ENCODE assay signal across 12 mouse cellular contexts in genomic region chr1:135474861-135475570, GRCm38 (mm10). TPM values are rescaled to one million over a fixed set of nuclear protein-coding genes. Genes with fewer than 3 reads are reported as not detected.
A peak's percentile ranks its signal among the peaks of the same experiment; 100 is the strongest.
DNase-seq lines count a peak whose midpoint lies in the region; ATAC-seq lines count a peak whose summit lies in the region.
"Had no signal": no experiment of that assay in that cellular context is flagged by ENCODE, and none has a peak within 500 bp of the region (broad histone marks: within the 10 kb centered on the region; RNA-seq: fewer than 3 reads in every experiment).

No protein-coding gene starts in this region.

- H3K9me3 ChIP-seq in heart, embryonic 10.5 days, result no peaks in the 10 kb centered on the region
- H3K9me3 ChIP-seq in midbrain, embryonic 13.5 days, result no peaks in the 10 kb centered on the region
- H3K9me3 ChIP-seq in midbrain, embryonic 14.5 days (ENCODE audit: control insufficient read depth, low read length), result no peaks in the 10 kb centered on the region
- H3K9me3 ChIP-seq in embryonic facial prominence, embryonic 12.5 days, result no peaks in the 10 kb centered on the region
- H3K9me3 ChIP-seq: heart, embryonic 13.5 days; limb, embryonic 15.5 days; neural tube, embryonic 12.5 days had no signal

- intact Hi-C loops in heart, postnatal 14 days (cut with DNase I), result no loop called here

- H3K36me3 ChIP-seq in heart, embryonic 10.5 days, result peaks cover 44% of the 10 kb centered on the region
- H3K36me3 ChIP-seq in midbrain, embryonic 13.5 days, result peaks cover 29% of the 10 kb centered on the region
- H3K36me3 ChIP-seq in midbrain, embryonic 14.5 days (ENCODE audit: control insufficient read depth, insufficient read depth, low read length), result peaks cover 28% of the 10 kb centered on the region
- H3K36me3 ChIP-seq in embryonic facial prominence, embryonic 12.5 days, result peaks cover 24% of the 10 kb centered on the region

- 73% methylated on average over 15 of the region's 15 CpGs for WGBS in heart, embryonic 10.5 days
- 64% methylated on average over 15 of the region's 15 CpGs for WGBS in midbrain, embryonic 13.5 days
- WGBS in midbrain, embryonic 14.5 days, result 74% methylated on average over 15 of the region's 15 CpGs
- WGBS in embryonic facial prominence, embryonic 12.5 days, result 45% methylated on average over 15 of the region's 15 CpGs

- no peaks in the 10 kb centered on the region for H3K27me3 ChIP-seq in heart, embryonic 10.5 days (ENCODE audit: insufficient read depth, poor library complexity, severe bottlenecking)
- no peaks in the 10 kb centered on the region for H3K27me3 ChIP-seq in midbrain, embryonic 13.5 days
- no peaks in the 10 kb centered on the region for H3K27me3 ChIP-seq in midbrain, embryonic 14.5 days (ENCODE audit: control insufficient read depth, insufficient read depth, low read length)
- H3K27me3 ChIP-seq in embryonic facial prominence, embryonic 12.5 days, result no peaks in the 10 kb centered on the region
- H3K27me3 ChIP-seq: heart, embryonic 13.5 days; limb, embryonic 15.5 days; neural tube, embryonic 12.5 days had no signal

- no peak overlapping the region for H3K4me2 ChIP-seq in midbrain, embryonic 13.5 days (replicated peaks)
- H3K4me2 ChIP-seq in midbrain, embryonic 14.5 days (ENCODE audit: low read length), result no peak overlapping the region
- H3K4me2 ChIP-seq in embryonic facial prominence, embryonic 12.5 days (replicated peaks), result no peak overlapping the region
- H3K4me2 ChIP-seq: heart, embryonic 13.5 days; limb, embryonic 15.5 days; neural tube, embryonic 12.5 days had no signal

- H3K4me3 ChIP-seq in heart, embryonic 10.5 days, result no peak overlapping the region
- no peak overlapping the region for H3K4me3 ChIP-seq in midbrain, embryonic 13.5 days (replicated peaks)
- no peak overlapping the region for H3K4me3 ChIP-seq in midbrain, embryonic 14.5 days (replicated peaks; ENCODE audit: low read depth, low read length)
- no peak overlapping the region for H3K4me3 ChIP-seq in embryonic facial prominence, embryonic 12.5 days
- H3K4me3 ChIP-seq: heart, embryonic 13.5 days; limb, embryonic 15.5 days; neural tube, embryonic 12.5 days had no signal

- 0 out of 2 replicates have a peak overlapping the region, but pooled peaks have one; percentile 0 for H3K9ac ChIP-seq in midbrain, embryonic 13.5 days (replicated peaks)
- no peak overlapping the region for H3K9ac ChIP-seq in midbrain, embryonic 14.5 days (replicated peaks; ENCODE audit: low read length)
- H3K9ac ChIP-seq in embryonic facial prominence, embryonic 12.5 days, result 0 out of 2 replicates have a peak overlapping the region, but pooled peaks have one; percentile 10
- H3K9ac ChIP-seq: heart, embryonic 13.5 days; limb, embryonic 15.5 days; neural tube, embryonic 12.5 days had no signal

- no peak for ATAC-seq in midbrain, embryonic 13.5 days
- no peak for ATAC-seq in midbrain, embryonic 14.5 days (ENCODE audit: low FRiP score, low TSS enrichment)
- ATAC-seq in embryonic facial prominence, embryonic 12.5 days (ENCODE audit: insufficient number of reproducible peaks, insufficient read depth, low FRiP score, low TSS enrichment), result no peak

- H3K27ac ChIP-seq in heart, embryonic 10.5 days, result 0 out of 2 replicates have a peak overlapping the region, but pooled peaks have one; percentile 2
- H3K27ac ChIP-seq in midbrain, embryonic 13.5 days, result peak overlapping the region; percentile 26; the same call in 1 of the 2 replicates
- no peak overlapping the region for H3K27ac ChIP-seq in midbrain, embryonic 14.5 days (replicated peaks; ENCODE audit: low read depth, low read length)
- peak overlapping the region; percentile 50; the same call in 1 of the 2 replicates for H3K27ac ChIP-seq in embryonic facial prominence, embryonic 12.5 days
- H3K27ac ChIP-seq: heart, embryonic 13.5 days; limb, embryonic 15.5 days; neural tube, embryonic 12.5 days had no signal

- peaks cover 37% of the 10 kb centered on the region for H3K4me1 ChIP-seq in heart, embryonic 10.5 days
- H3K4me1 ChIP-seq in midbrain, embryonic 13.5 days (replicated peaks), result no peaks in the 10 kb centered on the region
- no peaks in the 10 kb centered on the region for H3K4me1 ChIP-seq in midbrain, embryonic 14.5 days (ENCODE audit: control insufficient read depth, insufficient read depth, low read length)
- peaks cover 14% of the 10 kb centered on the region for H3K4me1 ChIP-seq in embryonic facial prominence, embryonic 12.5 days

- DNase-seq in heart, embryonic 10.5 days (ENCODE audit: low spot score), result no peak
- DNase-seq in heart, postnatal 14 days, result no peak
- DNase-seq in midbrain, embryonic 14.5 days, result no peak
- DNase-seq in mesoderm, embryonic 11.5 days (ENCODE audit: low read depth, low spot score), result peak; percentile 19
- no peak for DNase-seq in cerebellum, postnatal 10 days
- DNase-seq: cerebellum, postnatal 36 days; thymus, postnatal 25 days had no signal

RNA-seq across cellular contexts. Expression of gene Ipo9, which starts 44.7 kb away (rescaled TPM):
- polyA plus RNA-seq in heart, embryonic 10.5 days (2016; fragmentation: Nextera tagmentation; extraction: Ambion mirVana), result 118 and 134 TPM in 2 replicates
- 10 to 100 TPM; 43.5 to 47.6 TPM for total RNA-seq in heart, postnatal 14 days (2021)
- polyA plus RNA-seq in midbrain, embryonic 13.5 days (2015; fragmentation: Nextera tagmentation; extraction: Ambion mirVana), result 136 and 142 TPM in 2 replicates
- 126 and 127 TPM in 2 replicates for polyA plus RNA-seq in midbrain, embryonic 14.5 days (2014; fragmentation: Nextera tagmentation; extraction: Ambion mirVana)
- 183 and 189 TPM in 2 replicates for polyA plus RNA-seq in embryonic facial prominence, embryonic 12.5 days (2016; fragmentation: Nextera tagmentation; extraction: Ambion mirVana)
